9 mouse cellular contexts compared by ENCODE assay signal in genomic region chr4:137473701-137474388, GRCm38 (mm10). TPM values are rescaled to one million over a fixed set of nuclear protein-coding genes. Genes with fewer than 3 reads are reported as not detected.
DNase-seq lines count a peak whose midpoint lies in the region; ATAC-seq lines count a peak whose summit lies in the region.
"Had no signal": no experiment of that assay in that cellular context is flagged by ENCODE, and none has a peak within 500 bp of the region (broad histone marks: within the 10 kb centered on the region; RNA-seq: fewer than 3 reads in every experiment).

No protein-coding gene starts in this region.

- peak overlapping the region; percentile 68 to 86 for H3K27ac ChIP-seq in heart, embryonic 14.5 days (replicated peaks in 1 of 2; ENCODE audit: control insufficient read depth in 1 of 2, insufficient read depth in 1 of 2, low read depth in 2 of 2, low read length in 2 of 2)

- no peak for ATAC-seq in heart, embryonic 14.5 days (ENCODE audit: insufficient number of reproducible peaks, insufficient read depth, low FRiP score, low read depth)
- ATAC-seq in megakaryocyte, adult 5-6 weeks (ENCODE audit: poor library complexity, severe bottlenecking), result no peak
- ATAC-seq: hindbrain, embryonic 16.5 days had no signal

- H3K27me3 ChIP-seq in heart, embryonic 14.5 days (ENCODE audit: control insufficient read depth, insufficient read depth, low read length), result no peaks in the 10 kb centered on the region

- H3K4me1 ChIP-seq in heart, embryonic 14.5 days (ENCODE audit: control insufficient read depth in 2 of 2, insufficient read depth in 2 of 2, low read length in 2 of 2), result peaks cover 80 to 87% of the 10 kb centered on the region in 2 experiments

- peak overlapping the region; percentile 65 for H3K9ac ChIP-seq in heart, embryonic 14.5 days (ENCODE audit: low read length)

- peak overlapping the region; percentile 83 for H3K4me2 ChIP-seq in heart, embryonic 14.5 days (ENCODE audit: low read length)

- peak; percentile 60 for DNase-seq in kidney, postnatal 10 days
- no peak for DNase-seq in kidney, postnatal 14 days
- DNase-seq in adrenal gland, postnatal 25 days, result peak; percentile 69
- peak; percentile 46 for DNase-seq in lung, postnatal 36 days
- DNase-seq in left cerebral cortex, postnatal 14 days (ENCODE audit: low spot score in 2 of 2), result no peak
- DNase-seq in cerebellum, adult 11-12 months, result no peak

- H3K36me3 ChIP-seq in heart, embryonic 14.5 days (ENCODE audit: control insufficient read depth, insufficient read depth, low read length), result peaks cover 8% of the 10 kb centered on the region; the same call in 1 of the 2 replicates

- intact Hi-C loops in left cerebral cortex, postnatal 14 days (cut with DNase I), result no loop called here

- WGBS in heart, embryonic 14.5 days, result 14% methylated on average over 18 of the region's 18 CpGs

- no peaks in the 10 kb centered on the region for H3K9me3 ChIP-seq in heart, embryonic 14.5 days (ENCODE audit: control insufficient read depth, low read length)

- H3K4me3 ChIP-seq in heart, embryonic 14.5 days (ENCODE audit: control insufficient read depth in 1 of 2, insufficient read depth in 1 of 2, low read depth in 1 of 2, low read length in 2 of 2), result peak overlapping the region; percentile 1 to 16; a peak in 2 of 4 replicates

RNA-seq across cellular contexts. Expression of gene Hspg2, which starts 5.3 kb away (rescaled TPM):
- total RNA-seq in adrenal gland, postnatal 25 days (2021), result 177 and 197 TPM in 2 replicates
- polyA plus RNA-seq in heart, embryonic 14.5 days (2014; fragmentation: Nextera tagmentation; extraction: Ambion mirVana), result 67.5 and 68.3 TPM in 2 replicates
- total RNA-seq in megakaryocyte, adult 5-6 weeks (2015), result under 0.01 TPM in 1 of 2 replicates, not detected in the other
- total RNA-seq in megakaryocyte, adult 5-6 weeks (2017), result 0.04 TPM in 2 replicates
- total RNA-seq in left cerebral cortex, postnatal 14 days (2021), result 10 to 100 TPM; 11.6 to 12.9 TPM

RNA-seq across cellular contexts. Expression of gene 1700013G24Rik, which starts 20.8 kb away (rescaled TPM):
- not detected in 2 replicates for total RNA-seq in adrenal gland, postnatal 25 days (2021)
- not detected in 2 replicates for polyA plus RNA-seq in heart, embryonic 14.5 days (2014; fragmentation: Nextera tagmentation; extraction: Ambion mirVana)
- not detected in 2 replicates for total RNA-seq in megakaryocyte, adult 5-6 weeks (2015)
- total RNA-seq in megakaryocyte, adult 5-6 weeks (2017), result not detected in 2 replicates
- total RNA-seq in left cerebral cortex, postnatal 14 days (2021), result not detected
- polyA plus RNA-seq: hindbrain, embryonic 16.5 days had no signal

RNA-seq across cellular contexts. Expression of gene Cela3b, which starts 43.5 kb away (rescaled TPM):
- total RNA-seq in adrenal gland, postnatal 25 days (2021), result not detected in 2 replicates
- not detected in 2 replicates for polyA plus RNA-seq in heart, embryonic 14.5 days (2014; fragmentation: Nextera tagmentation; extraction: Ambion mirVana)
- total RNA-seq in megakaryocyte, adult 5-6 weeks (2015), result 0.30 TPM in 1 of 2 replicates, not detected in the other
- 1.7 TPM in 1 of 2 replicates, not detected in the other for total RNA-seq in megakaryocyte, adult 5-6 weeks (2017)
- total RNA-seq in left cerebral cortex, postnatal 14 days (2021), result not detected
- polyA plus RNA-seq: hindbrain, embryonic 16.5 days had no signal

Comparison
In these comparisons a context has a peak if more than half of its experiments do, and no peak if none do; other contexts are left out.
1. DNase-seq: peak in kidney, postnatal 10 days (single experiment), adrenal gland, postnatal 25 days (single experiment) and lung, postnatal 36 days (single experiment); none in kidney, postnatal 14 days (single experiment), left cerebral cortex, postnatal 14 days (0 of 2) and cerebellum, adult 11-12 months (single experiment).
2. RNA of gene Hspg2, which starts 5.3 kb away (total RNA-seq): 177 to 197 TPM in adrenal gland, postnatal 25 days; 11.6 to 12.9 TPM in left cerebral cortex, postnatal 14 days and under 0.01 to 0.04 TPM in megakaryocyte, adult 5-6 weeks; every median in the first group is over 10 times any median in the second.